Mouse (Mus musculus) cerebellum, adult (tissue): ENCODE measurements around the gene Gm8122.
"Not testable (repeated sequence)": the region's sequence is repeated elsewhere in the genome, so short reads cannot be mapped to it uniquely, and the experiment has no call there.

Experiments used
- ATAC-seq: cut with Nextera tagmentation; 2 replicates; pipeline ENCODE4 v1.9.2; 2017; ENCODE audit warnings: mild to moderate bottlenecking, moderate library complexity, mixed read lengths; ENCODE audit not compliant: insufficient number of reproducible peaks, low FRiP score, low TSS enrichment

The Gm8122 gene

GRCm38 (mm10) chr14:43235204-43235603, at the start of gene Gm8122:
TSS of gene Gm8122 (minus strand) at chr14:43235304.
- not testable (repeated sequence) for ATAC-seq

- ATAC-seq = not testable (repeated sequence)
Observed at GRCm38 (mm10) chr14:43278681-43279080, 43.6 kb upstream of the Gm8122 start.

DNA sequence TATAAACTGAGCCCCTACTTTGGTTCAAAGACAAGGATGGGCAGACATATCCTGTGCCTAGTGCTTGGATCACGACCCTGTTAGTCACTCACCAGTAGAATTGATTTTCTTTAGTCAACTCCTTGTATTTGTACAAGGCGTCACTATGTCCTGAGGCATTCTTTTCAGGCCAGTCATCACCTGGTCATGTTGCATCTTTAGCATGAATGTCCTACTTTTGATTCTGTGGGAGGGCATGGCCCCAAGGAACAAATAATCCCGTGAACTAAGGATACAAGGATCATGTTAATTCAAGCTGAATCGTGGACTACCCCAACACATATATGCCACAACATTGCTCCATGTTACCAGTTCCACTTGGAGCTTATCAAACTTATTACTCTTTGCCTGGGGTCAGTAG, 43.0 kb upstream of the Gm8122 start:
- ATAC-seq = not testable (repeated sequence)

GRCm38 (mm10) chr14:43277468-43277867, 42.4 kb upstream of the Gm8122 start:
- not testable (repeated sequence) for ATAC-seq

GRCm38 (mm10) chr14:43275752-43276151, 40.6 kb upstream of the Gm8122 start:
- ATAC-seq = not testable (repeated sequence)

DNA sequence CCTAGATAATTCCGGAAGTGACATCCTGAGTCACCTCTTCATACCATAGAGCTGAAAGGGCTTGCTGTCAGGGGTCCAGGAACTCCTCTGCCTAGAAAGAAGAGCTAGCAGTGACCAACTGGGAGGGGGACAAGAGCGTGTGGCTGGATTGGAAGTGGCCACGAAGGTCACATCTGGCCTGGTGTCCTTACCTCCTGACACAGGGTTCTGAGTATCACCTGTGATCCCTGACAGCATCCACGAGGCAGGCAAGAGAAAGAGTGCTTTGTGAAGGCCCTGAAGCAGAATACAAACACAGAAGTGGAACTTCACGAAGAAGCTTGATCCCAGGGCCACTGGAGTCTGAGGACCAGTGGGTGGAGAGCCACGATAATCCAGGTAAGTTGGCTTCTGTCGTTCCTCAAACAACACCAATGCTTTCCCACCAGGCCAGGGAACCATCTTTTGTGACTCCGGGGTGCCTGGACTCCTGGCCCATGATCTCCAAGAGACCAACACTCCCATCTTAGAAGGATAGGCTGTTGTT, 39.9 kb upstream of the Gm8122 start, which contains the start of gene Gm9732:
Gene Gm9732, plus strand, starts transcription at position 51 of the 526 bp plus-strand sequence.
- ATAC-seq = not testable (repeated sequence)

- ATAC-seq = not testable (repeated sequence)
Observed at GRCm38 (mm10) chr14:43273161-43273560, 38.1 kb upstream of the Gm8122 start.

- ATAC-seq = not testable (repeated sequence)
Observed at GRCm38 (mm10) chr14:43269211-43269610, 34.1 kb upstream of the Gm8122 start.

- not testable (repeated sequence) for ATAC-seq
Observed at GRCm38 (mm10) chr14:43268521-43269084, 33.5 kb upstream of the Gm8122 start.

- not testable (repeated sequence) for ATAC-seq
Observed at GRCm38 (mm10) chr14:43263421-43263820, 28.3 kb upstream of the Gm8122 start.

GRCm38 (mm10) chr14:43258349-43258748, 23.2 kb upstream of the Gm8122 start, which contains the start of gene Gm8126:
TSS of gene Gm8126 (plus strand) at chr14:43258649.
- not testable (repeated sequence) for ATAC-seq

- ATAC-seq = not testable (repeated sequence)
Observed at GRCm38 (mm10) chr14:43256511-43256910, 21.4 kb upstream of the Gm8122 start.

DNA sequence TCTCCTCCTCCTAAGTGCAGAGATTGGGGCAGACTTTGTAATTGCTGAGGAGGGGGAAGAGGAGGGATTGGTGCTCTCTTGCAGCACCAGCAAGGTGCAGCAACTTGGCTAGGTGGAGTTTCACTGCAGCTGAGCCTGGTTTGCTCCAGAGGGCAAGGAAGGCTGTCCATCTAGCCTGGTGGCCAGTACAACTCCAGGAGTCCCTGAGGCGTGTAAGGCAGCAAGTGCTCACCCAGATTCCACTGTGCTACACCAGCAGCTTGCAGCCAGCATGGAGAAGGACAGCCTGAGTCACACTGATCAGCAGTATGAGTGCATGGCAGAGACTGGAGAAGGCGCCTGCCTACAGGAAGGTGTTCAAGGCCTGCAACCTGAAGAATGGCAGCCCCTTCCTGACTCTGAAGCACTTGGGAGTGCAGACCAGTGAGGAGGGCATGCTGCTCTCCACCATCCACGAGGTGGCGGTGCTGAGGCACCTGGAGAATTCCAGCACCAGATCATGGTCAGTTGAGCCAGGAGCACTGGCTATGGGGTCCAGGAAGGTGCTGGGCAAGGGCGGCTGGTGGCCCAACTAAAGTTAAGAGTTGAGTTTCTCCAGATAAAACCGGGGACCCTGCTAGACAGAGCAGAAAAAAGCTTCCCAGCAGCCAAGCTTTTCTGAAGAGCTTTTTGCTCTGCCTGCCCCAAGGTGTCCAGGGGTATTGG, 15.6 kb upstream of the Gm8122 start:
- ATAC-seq = not testable (repeated sequence)

- not testable (repeated sequence) for ATAC-seq
Observed at GRCm38 (mm10) chr14:43249611-43250170, 14.6 kb upstream of the Gm8122 start.

- ATAC-seq = not testable (repeated sequence)
Observed at GRCm38 (mm10) chr14:43237769-43238168, 2.7 kb upstream of the Gm8122 start.
